Mouse (Mus musculus) right cerebral cortex, postnatal 36 days (tissue): ENCODE data around the gene Dusp14.

Source experiments
- DNase-seq, 2 experiments: peaks; one replicate each; pipeline ENCODE4 v3.0.0; 2022; ENCODE audit warnings: low spot score in 2 of 2, mixed read lengths in 1 of 2

The Dusp14 gene

GRCm38 (mm10) chr11:84066927-84067645 is 2.0 kb downstream of the Dusp14 start:
- DNase-seq = peak; percentile 69 to 74

- DNase-seq = no peak
These were observed 3.0 kb downstream of the Dusp14 start for GRCm38 (mm10) chr11:84066071-84066481.

GRCm38 (mm10) chr11:84063631-84064209 is 5.3 kb downstream of the Dusp14 start:
- DNase-seq = no peak

- DNase-seq = no peak
These were observed 6.3 kb downstream of the Dusp14 start for GRCm38 (mm10) chr11:84062805-84063204.

- no peak for DNase-seq
These were observed 7.2 kb downstream of the Dusp14 start for GRCm38 (mm10) chr11:84061881-84062280.

- no peak for DNase-seq
These were observed 8.4 kb downstream of the Dusp14 start for GRCm38 (mm10) chr11:84060635-84061034.

- no peak for DNase-seq
These were observed 9.3 kb downstream of the Dusp14 start for GRCm38 (mm10) chr11:84059784-84060183.

DNA sequence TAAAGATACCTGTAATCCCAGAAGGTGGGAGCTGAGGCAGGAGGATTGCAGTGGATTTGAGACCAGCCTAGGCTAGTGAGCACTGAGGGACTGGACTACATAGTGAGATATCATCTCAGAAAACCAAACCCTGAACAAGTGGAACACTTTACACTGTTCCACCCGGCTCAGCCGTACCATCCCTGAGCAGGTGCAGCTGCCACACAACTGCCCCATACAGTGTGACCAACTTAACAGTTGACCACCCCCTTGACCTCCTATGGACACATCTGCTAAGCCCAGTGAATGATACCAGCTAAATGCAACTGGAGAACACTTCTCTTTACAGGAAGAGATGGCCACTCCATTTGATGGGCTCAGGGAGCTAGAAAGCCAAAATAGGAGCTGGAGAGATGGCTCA is 11.6 kb downstream of the Dusp14 start:
- DNase-seq = no peak

- DNase-seq = no peak
These were observed 15.4 kb downstream of the Dusp14 start for GRCm38 (mm10) chr11:84053524-84054163.

- no peak for DNase-seq
These were observed 16.0 kb downstream of the Dusp14 start for GRCm38 (mm10) chr11:84053055-84053454.

- no peak for DNase-seq
These were observed 20.6 kb downstream of the Dusp14 start for GRCm38 (mm10) chr11:84048411-84048810.

- no peak for DNase-seq
These were observed 21.8 kb downstream of the Dusp14 start for GRCm38 (mm10) chr11:84047270-84047669.

GRCm38 (mm10) chr11:84044988-84045387 is 24.1 kb downstream of the Dusp14 start:
- no peak for DNase-seq

GRCm38 (mm10) chr11:84042808-84043762 is 26.0 kb downstream of the Dusp14 start:
- peak; percentile 62 to 68 for DNase-seq

DNA sequence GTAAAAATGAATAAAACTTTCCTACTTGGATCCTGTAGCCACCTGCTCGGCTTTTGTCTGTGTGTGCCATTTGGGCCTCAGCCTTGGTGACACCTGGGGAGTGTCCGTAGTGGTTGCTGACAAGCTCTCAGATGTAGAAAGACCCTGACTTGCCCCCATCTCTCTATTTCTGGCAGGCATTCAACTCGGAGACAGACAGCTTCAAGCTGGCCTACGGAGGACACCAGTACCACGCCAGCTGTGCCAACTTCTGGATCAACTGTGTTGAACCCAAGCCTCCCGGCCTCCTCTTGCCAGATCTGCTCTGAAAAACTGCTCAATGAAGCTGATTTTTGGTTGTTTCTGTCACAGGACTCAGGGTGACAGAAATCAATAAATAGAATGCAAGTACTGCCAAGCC is 28.4 kb downstream of the Dusp14 start:
- DNase-seq = no peak

DNA sequence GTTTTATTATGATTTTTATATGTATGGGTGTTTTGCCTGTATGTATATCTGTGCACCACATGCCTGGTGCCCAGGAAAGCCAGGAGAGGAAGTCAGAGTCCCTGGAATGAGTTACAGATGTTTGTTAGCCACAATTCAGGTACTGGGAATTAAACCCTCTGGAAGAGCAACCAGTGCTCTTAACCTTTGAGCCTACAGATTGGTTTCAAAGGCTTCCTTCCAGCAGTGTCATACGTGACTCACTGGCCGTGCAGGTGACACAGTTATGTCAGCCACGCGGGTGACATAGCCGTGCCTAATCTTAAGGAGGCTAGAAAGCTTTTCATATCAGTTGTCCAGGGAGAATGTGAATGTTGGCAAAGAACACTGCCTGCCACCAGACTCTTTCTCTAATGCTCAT is 35.4 kb downstream of the Dusp14 start:
- no peak for DNase-seq

DNA sequence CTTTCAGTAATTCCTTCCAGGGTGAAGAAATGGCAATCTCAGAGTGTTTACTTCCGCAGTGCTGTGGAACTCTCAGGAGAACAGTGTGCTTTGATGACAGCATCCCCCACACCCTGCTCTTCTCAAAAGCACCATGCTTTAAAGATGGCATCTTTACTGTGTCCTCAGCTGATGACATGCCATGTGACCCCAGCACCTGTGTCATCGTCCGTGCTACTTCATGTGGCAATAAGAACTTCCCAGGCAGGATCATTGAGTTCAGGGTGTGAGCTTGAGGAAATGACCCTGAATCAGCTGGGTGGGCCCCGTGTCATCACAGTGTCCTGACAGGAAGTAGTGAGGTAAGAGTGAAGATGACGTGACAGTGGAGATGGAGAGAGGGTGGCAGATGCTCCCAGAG is 36.5 kb downstream of the Dusp14 start:
- no peak for DNase-seq

GRCm38 (mm10) chr11:84031971-84032370 is 37.1 kb downstream of the Dusp14 start:
- peak in 1 of 2 experiments; percentile 50 for DNase-seq

DNA sequence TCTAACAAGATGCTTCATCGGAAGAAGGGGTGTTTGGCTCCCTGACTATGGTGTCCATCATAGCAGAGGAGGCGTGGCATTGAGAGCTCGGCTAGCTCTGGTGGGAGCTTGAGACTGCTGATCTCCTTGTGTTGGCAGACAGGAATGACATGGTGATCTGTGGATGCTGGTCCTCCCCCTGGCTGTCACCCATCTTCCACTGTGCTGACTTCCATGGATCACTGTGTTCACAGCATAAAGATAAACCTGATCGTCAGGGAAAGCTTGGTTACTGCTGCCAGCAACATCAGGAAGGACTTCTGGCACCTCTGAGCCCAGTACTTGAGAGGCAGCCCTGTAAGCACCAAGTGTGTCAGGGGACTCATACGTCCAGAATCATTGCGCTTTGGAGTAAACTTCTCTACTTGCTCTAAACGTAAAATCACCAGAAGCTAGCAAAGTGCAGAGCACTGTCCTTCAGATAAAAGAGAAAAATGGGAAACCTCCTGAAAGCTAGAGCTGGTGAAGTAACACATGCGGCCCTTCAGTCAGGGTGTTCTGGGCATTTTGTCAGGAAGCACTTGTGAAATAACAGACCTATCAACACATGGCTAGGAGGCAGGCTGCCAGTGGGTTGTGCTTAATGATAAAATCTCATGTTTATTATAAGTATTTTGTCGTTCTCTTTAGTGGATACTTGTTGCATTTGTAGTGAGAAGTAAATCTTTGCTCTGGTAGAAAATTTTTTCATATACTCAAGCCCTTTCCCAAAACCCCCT is 40.6 kb downstream of the Dusp14 start:
- no peak for DNase-seq

DNA sequence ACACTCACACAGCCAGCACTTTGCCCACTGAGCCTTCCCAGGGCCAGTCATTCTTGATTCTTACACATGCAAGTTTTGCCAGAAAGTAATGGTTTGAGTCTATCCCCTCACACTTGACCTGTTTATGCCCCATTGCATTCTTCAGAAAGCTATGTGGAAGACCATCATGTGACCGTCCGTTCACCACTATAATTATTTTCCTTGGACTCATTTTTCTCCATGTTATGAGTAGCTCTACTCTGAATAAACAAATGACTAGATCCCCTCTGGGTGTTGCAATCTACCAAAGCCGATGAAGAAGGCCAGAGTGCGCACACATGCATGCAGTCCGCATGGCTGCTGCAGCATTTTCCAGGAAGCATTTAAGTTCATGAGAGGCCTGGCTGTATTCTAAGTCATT is 41.8 kb downstream of the Dusp14 start:
- DNase-seq = no peak
